Mouse (Mus musculus) intestine, embryonic 16.5 days (tissue): ENCODE measurements around the gene H1fnt. TPM values are rescaled to one million over a fixed set of nuclear protein-coding genes. Genes with fewer than 3 reads are reported as not detected.

ENCODE experiments used
- ATAC-seq: fragments of 200-750 bp; cut with Nextera tagmentation; 2 replicates; pipeline ENCODE4 v1.8.0; 2017; ENCODE audit warnings: moderate TSS enrichment, moderate library complexity
- H3K27ac ChIP-seq: fragments of 300-500 bp; sonication (generic); 2 replicates; pipeline ENCODE4 v1.5.1; 2014; ENCODE audit warnings: mild to moderate bottlenecking, low read length
- H3K27me3 ChIP-seq: fragments of 300-500 bp; sonication (generic); replicated peaks from 2 replicates; pipeline ENCODE4 v1.6.1; 2014; ENCODE audit warnings: low read length, control low read depth, mixed read lengths; ENCODE audit not compliant: control insufficient read depth, insufficient read depth
- H3K36me3 ChIP-seq: fragments of 300-500 bp; sonication (generic); 2 replicates; pipeline ENCODE4 v1.6.1; 2014; ENCODE audit warnings: low read length, control low read depth; ENCODE audit not compliant: control insufficient read depth, insufficient read depth
- H3K4me1 ChIP-seq: fragments of 300-500 bp; sonication (generic); 2 replicates; pipeline ENCODE4 v1.6.1; 2014; ENCODE audit warnings: low read length, control low read depth, mixed read lengths; ENCODE audit not compliant: control insufficient read depth, insufficient read depth
- H3K4me2 ChIP-seq: fragments of 300-500 bp; sonication (generic); 2 replicates; pipeline ENCODE4 v1.6.1; 2014; ENCODE audit warnings: low read depth, low read length, control low read depth
- H3K4me3 ChIP-seq: fragments of 300-500 bp; sonication (generic); 2 replicates; pipeline ENCODE4 v1.5.1; 2014; ENCODE audit warnings: mild to moderate bottlenecking, low read length
- H3K9ac ChIP-seq: fragments of 300-500 bp; sonication (generic); 2 replicates; pipeline ENCODE4 v1.6.1; 2014; ENCODE audit warnings: low read depth, low read length
- H3K9me3 ChIP-seq: fragments of 300-500 bp; sonication (generic); 2 replicates; pipeline ENCODE4 v1.6.1; 2016; ENCODE audit warnings: low read length, control low read depth; ENCODE audit not compliant: control insufficient read depth
- WGBS: fragments of 180-500 bp; shearing (Covaris S2); extraction: QIAGEN DNeasy Blood & Tissue Kit; methylation state at CpG from one replicate; pipeline ENCODE4 v1.1.7; 2014; 5-methylcytosine and 5-hydroxymethylcytosine counted together
- polyA plus RNA-seq: library from polyadenylated mRNA; unstranded; fragments of >200 nt; fragmentation: Nextera tagmentation; extraction: Ambion mirVana; gene quantifications from 2 replicates; pipeline ENCODE4 v1.2.1, GENCODE M21; 2015

The H1fnt gene
- polyA plus RNA-seq, 1 experiment from 2014 or later = not detected

DNA sequence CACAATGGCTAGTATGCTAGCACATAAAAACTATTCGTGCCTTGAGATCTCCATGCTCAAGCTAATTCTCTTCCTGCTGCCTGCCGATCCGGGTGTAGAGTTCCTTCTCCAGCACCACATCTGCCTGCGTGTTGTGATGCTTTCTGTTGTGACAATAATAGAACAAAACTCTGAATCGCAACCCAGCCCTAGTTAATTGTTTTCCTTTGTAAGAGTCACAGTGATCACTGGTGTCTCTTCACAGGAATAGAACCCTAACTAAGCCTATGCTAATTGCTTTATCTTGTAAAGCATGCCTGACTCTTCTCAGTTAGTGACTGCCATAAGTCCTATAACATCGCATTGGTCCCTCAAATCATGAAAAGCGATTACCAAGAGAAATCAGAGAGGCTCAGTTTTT, 31.0 kb downstream of the H1fnt start:
- 81% methylated on average over 7 of the region's 7 CpGs for WGBS
- Histone ChIP-seq H3K4me1 (no peaks in the 10 kb centered on the region), H3K9ac (no peak overlapping the region), H3K4me2 (no peak overlapping the region), H3K4me3 (no peak overlapping the region), H3K27me3 (no peaks in the 10 kb centered on the region), H3K27ac (no peak overlapping the region), H3K36me3 (no peaks in the 10 kb centered on the region), H3K9me3 (no peaks in the 10 kb centered on the region)
- ATAC-seq = no peak

GRCm38 (mm10) chr15:98225610-98226009, 31.5 kb downstream of the H1fnt start:
- Histone ChIP-seq H3K4me2 (no peak overlapping the region), H3K4me1 (no peaks in the 10 kb centered on the region)
- WGBS = 44% methylated on average over 16 of the region's 16 CpGs

GRCm38 (mm10) chr15:98222377-98222776, 34.7 kb downstream of the H1fnt start:
- no peak for ATAC-seq

More at GRCm38 (mm10) chr15:98225610-98226009, 31.5 kb downstream of the H1fnt start:
- Histone ChIP-seq H3K27me3 (no peaks in the 10 kb centered on the region), H3K9ac (no peak overlapping the region), H3K9me3 (no peaks in the 10 kb centered on the region), H3K27ac (no peak overlapping the region), H3K36me3 (no peaks in the 10 kb centered on the region), H3K4me3 (no peak overlapping the region)
- ATAC-seq = no peak

GRCm38 (mm10) chr15:98220877-98221276, 36.2 kb downstream of the H1fnt start, which contains the start of the genes Gm44579 and Olfr287:
Gm44579 (minus strand) TSS chr15:98220977.
Olfr287 (minus strand) TSS chr15:98221056.
- ATAC-seq = no peak
- WGBS = 72% methylated on average over 4 of the region's 4 CpGs
- Histone ChIP-seq H3K27ac (no peak within 1 kb of the TSS), H3K9ac (no peak within 1 kb of the TSS), H3K4me3 (no peak within 1 kb of the TSS), H3K27me3 (no peaks in the 10 kb centered on the region), H3K36me3 (no peaks in the 10 kb centered on the region), H3K4me2 (no peak within 1 kb of the TSS), H3K4me1 (no peaks in the 10 kb centered on the region), H3K9me3 (no peaks in the 10 kb centered on the region)

More at GRCm38 (mm10) chr15:98222377-98222776, 34.7 kb downstream of the H1fnt start:
- Histone ChIP-seq H3K36me3 (no peaks in the 10 kb centered on the region), H3K27me3 (no peaks in the 10 kb centered on the region), H3K27ac (no peak overlapping the region), H3K4me1 (no peaks in the 10 kb centered on the region), H3K4me2 (no peak overlapping the region), H3K4me3 (no peak overlapping the region), H3K9me3 (no peaks in the 10 kb centered on the region), H3K9ac (no peak overlapping the region)

GRCm38 (mm10) chr15:98214130-98214529, 43.0 kb downstream of the H1fnt start:
- WGBS = 63% methylated on average over 5 of the region's 5 CpGs
- no peak overlapping the region for H3K27ac ChIP-seq

DNA sequence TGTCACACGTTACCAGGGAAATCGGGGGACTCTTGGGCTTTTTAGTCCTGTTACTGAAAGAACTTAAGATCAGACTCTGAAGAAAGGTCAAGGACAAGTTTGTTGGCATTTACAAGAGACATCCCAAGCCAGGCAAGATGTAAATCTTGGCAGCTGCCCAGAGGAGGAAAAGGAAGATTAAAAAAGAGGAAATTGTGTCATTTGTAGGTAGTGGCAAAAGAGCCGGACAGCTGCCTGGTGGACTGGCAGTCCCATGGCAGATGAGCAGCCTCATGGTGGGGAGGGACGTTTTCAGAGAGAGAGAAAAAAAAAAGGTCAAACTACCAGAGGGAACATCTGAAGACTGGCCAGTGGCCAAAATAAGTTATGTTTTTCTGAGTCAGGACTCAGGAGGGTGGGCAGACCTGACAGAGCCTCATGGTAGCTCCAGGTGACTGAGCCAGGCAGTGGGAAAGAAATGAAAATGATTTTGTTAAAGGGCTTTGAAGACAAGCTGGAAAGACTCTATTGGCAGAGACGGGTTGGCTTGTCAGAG, 43.7 kb downstream of the H1fnt start:
- no peak overlapping the region for H3K4me2 ChIP-seq
- H3K4me3 ChIP-seq = no peak overlapping the region
- H3K9me3 ChIP-seq = no peaks in the 10 kb centered on the region
- WGBS = 77% methylated on average over 5 of the region's 5 CpGs
- no peaks in the 10 kb centered on the region for H3K27me3 ChIP-seq
- no peak for ATAC-seq
- no peak overlapping the region for H3K9ac ChIP-seq
- H3K27ac ChIP-seq = no peak overlapping the region
- no peaks in the 10 kb centered on the region for H3K4me1 ChIP-seq
- no peaks in the 10 kb centered on the region for H3K36me3 ChIP-seq

More at GRCm38 (mm10) chr15:98214130-98214529, 43.0 kb downstream of the H1fnt start:
- no peak overlapping the region for H3K4me3 ChIP-seq
- H3K9ac ChIP-seq = no peak overlapping the region
- no peaks in the 10 kb centered on the region for H3K9me3 ChIP-seq
- no peak for ATAC-seq
- no peak overlapping the region for H3K4me2 ChIP-seq
- no peaks in the 10 kb centered on the region for H3K4me1 ChIP-seq
- H3K36me3 ChIP-seq = no peaks in the 10 kb centered on the region
- H3K27me3 ChIP-seq = no peaks in the 10 kb centered on the region

DNA sequence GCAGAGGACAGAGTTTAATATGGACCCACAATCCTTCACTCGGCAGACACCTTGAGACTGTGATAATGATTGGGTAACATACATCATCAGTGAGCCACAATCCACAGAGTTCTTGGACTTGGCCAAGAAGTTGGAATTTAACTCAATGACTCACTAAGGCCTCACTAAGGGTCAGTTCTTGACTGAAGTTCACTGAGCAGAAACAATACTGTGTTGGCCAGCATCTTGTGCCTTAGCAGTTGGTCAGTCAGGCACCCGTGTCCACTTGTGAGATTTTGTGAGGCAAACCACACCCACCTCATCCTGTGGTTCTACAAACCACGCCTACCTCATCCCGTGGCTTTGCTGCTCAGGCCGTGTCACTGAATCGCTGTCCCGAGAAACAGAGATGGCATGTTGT, 47.4 kb downstream of the H1fnt start:
- Histone ChIP-seq H3K9ac (no peak overlapping the region), H3K36me3 (no peaks in the 10 kb centered on the region), H3K27me3 (no peaks in the 10 kb centered on the region), H3K4me3 (no peak overlapping the region), H3K4me2 (no peak overlapping the region), H3K9me3 (no peaks in the 10 kb centered on the region), H3K27ac (no peak overlapping the region), H3K4me1 (no peaks in the 10 kb centered on the region)
- WGBS = 79% methylated on average over 7 of the region's 7 CpGs
- ATAC-seq = no peak

Other genes starting within 250 kb of the H1fnt start
- 30.5 and 31.7 TPM in 2 replicates for gene Pfkm, start 164.7 kb downstream of the H1fnt start, polyA plus RNA-seq
- 18.0 and 20.2 TPM in 2 replicates for gene Senp1, start 163.5 kb downstream of the H1fnt start, polyA plus RNA-seq
- 52.7 and 54.9 TPM in 2 replicates for gene Asb8, start 91.7 kb downstream of the H1fnt start, polyA plus RNA-seq
- gene Ccdc184, start 90.1 kb downstream of the H1fnt start, polyA plus RNA-seq = 1.4 and 1.7 TPM in 2 replicates
- not detected in 2 replicates for gene Olfr288, start 61.8 kb downstream of the H1fnt start, polyA plus RNA-seq
- gene Gm44579, start 36.3 kb downstream of the H1fnt start, polyA plus RNA-seq = not detected in 2 replicates
- gene Olfr287, start 36.2 kb downstream of the H1fnt start, polyA plus RNA-seq = not detected in 2 replicates
- gene Olfr286, start 22.8 kb downstream of the H1fnt start, polyA plus RNA-seq = not detected in 2 replicates
- 0.39 and 0.42 TPM in 2 replicates for gene Zfp641, start 38.9 kb upstream of the H1fnt start, polyA plus RNA-seq
- not detected in 2 replicates for gene Olfr285, start 60.1 kb upstream of the H1fnt start, polyA plus RNA-seq
- not detected in 2 replicates for gene Olfr284, start 83.7 kb upstream of the H1fnt start, polyA plus RNA-seq
- gene Olfr283, start 123.7 kb upstream of the H1fnt start, polyA plus RNA-seq = not detected in 2 replicates
- not detected in 2 replicates for gene Olfr282, start 173.9 kb upstream of the H1fnt start, polyA plus RNA-seq
- gene Olfr281, start 195.3 kb upstream of the H1fnt start, polyA plus RNA-seq = not detected in 2 replicates
- gene OR5BS1P, start 212.6 kb upstream of the H1fnt start, polyA plus RNA-seq = not detected in 2 replicates
- 0.31 TPM in 1 of 2 replicates, not detected in the other for gene Lalba, start 225.4 kb upstream of the H1fnt start, polyA plus RNA-seq
- not detected in 2 replicates for gene Olfr279, start 235.1 kb upstream of the H1fnt start, polyA plus RNA-seq